In genomic region chr4:147906230-147906629, GRCm38 (mm10) we compare ENCODE assay signal across 14 mouse cellular contexts. TPM values are rescaled to one million over a fixed set of nuclear protein-coding genes. Genes with fewer than 3 reads are reported as not detected.
A peak's percentile ranks its signal among the peaks of the same experiment; 100 is the strongest.
DNase-seq lines count a peak whose midpoint lies in the region; ATAC-seq and TF ChIP-seq lines count a peak whose summit lies in the region.
"Had no signal": no experiment of that assay in that cellular context is flagged by ENCODE, and none has a peak within 500 bp of the region (broad histone marks: within the 10 kb centered on the region; RNA-seq: fewer than 3 reads in every experiment).

No protein-coding gene starts in this region.

- H3K4me2 ChIP-seq in stomach, postnatal 0 days (replicated peaks; ENCODE audit: low read depth): no peak overlapping the region
- H3K4me2 ChIP-seq in midbrain, embryonic 11.5 days: no peak overlapping the region
- H3K4me2 ChIP-seq: hindbrain, embryonic 14.5 days; liver, embryonic 11.5 days; midbrain, embryonic 15.5 days; neural tube, embryonic 13.5 days had no signal

- peak overlapping the region; percentile 97 for H3K27ac ChIP-seq in heart, adult 2 months
- H3K27ac ChIP-seq in heart, embryonic 10.5 days: no peak overlapping the region
- no peak overlapping the region for H3K27ac ChIP-seq in stomach, postnatal 0 days (replicated peaks)
- no peak overlapping the region for H3K27ac ChIP-seq in midbrain, embryonic 11.5 days (ENCODE audit: low read depth, low read length)
- H3K27ac ChIP-seq: hindbrain, embryonic 14.5 days; midbrain, embryonic 15.5 days; neural tube, embryonic 13.5 days had no signal

- no peaks in the 10 kb centered on the region for H3K79me2 ChIP-seq in heart, adult 2 months (replicated peaks; ENCODE audit: control insufficient read depth, insufficient read depth, low read length)

- intact Hi-C loops in heart, adult 2 months (cut with DNase I): no loop called here
- intact Hi-C loops in left cerebral cortex, postnatal 4 days (cut with DNase I): no loop called here

- no peak for DNase-seq in heart, adult 2 months
- DNase-seq in heart, embryonic 10.5 days (ENCODE audit: low spot score): no peak
- DNase-seq in Muller cell, postnatal 12 days (ENCODE audit: inconsistent ontology term): peak; percentile 43
- DNase-seq in adrenal gland, postnatal 25 days: peak; percentile 25
- DNase-seq in stomach, postnatal 0 days (ENCODE audit: low spot score): no peak
- no peak for DNase-seq in midbrain, embryonic 11.5 days (ENCODE audit: low spot score, missing footprints)
- no peak for DNase-seq in left cerebral cortex, postnatal 4 days
- DNase-seq: kidney, adult 2 months; lung, postnatal 14 days; thymus, adult 18-20 months had no signal

- peaks cover 11% of the 10 kb centered on the region for H3K4me1 ChIP-seq in heart, adult 2 months (ENCODE audit: control insufficient read depth, insufficient read depth, low read length)
- H3K4me1 ChIP-seq in heart, embryonic 10.5 days: peaks cover 15% of the 10 kb centered on the region
- peaks cover 6% of the 10 kb centered on the region; the same call in 1 of the 2 replicates for H3K4me1 ChIP-seq in stomach, postnatal 0 days (replicated peaks; ENCODE audit: control insufficient read depth, insufficient read depth)
- peaks cover 8% of the 10 kb centered on the region for H3K4me1 ChIP-seq in midbrain, embryonic 11.5 days (ENCODE audit: control insufficient read depth, insufficient read depth, low read length)

- peak; percentile 84 for ATAC-seq in stomach, postnatal 0 days (ENCODE audit: low FRiP score, low TSS enrichment)
- ATAC-seq in midbrain, embryonic 11.5 days (ENCODE audit: low FRiP score): no peak
- ATAC-seq: midbrain, embryonic 15.5 days had no signal

- no peaks in the 10 kb centered on the region for H3K9me3 ChIP-seq in heart, embryonic 10.5 days
- H3K9me3 ChIP-seq in stomach, postnatal 0 days (ENCODE audit: control insufficient read depth, low read length): no peaks in the 10 kb centered on the region
- no peaks in the 10 kb centered on the region for H3K9me3 ChIP-seq in midbrain, embryonic 11.5 days (ENCODE audit: control insufficient read depth, low read length)
- H3K9me3 ChIP-seq: midbrain, embryonic 15.5 days; neural tube, embryonic 13.5 days had no signal

- no peaks in the 10 kb centered on the region for H3K27me3 ChIP-seq in heart, adult 2 months (ENCODE audit: control insufficient read depth, insufficient read depth, low read length)
- H3K27me3 ChIP-seq in heart, embryonic 10.5 days (ENCODE audit: insufficient read depth, poor library complexity, severe bottlenecking): no peaks in the 10 kb centered on the region
- H3K27me3 ChIP-seq in stomach, postnatal 0 days (ENCODE audit: control insufficient read depth, insufficient read depth, low read length): no peaks in the 10 kb centered on the region
- H3K27me3 ChIP-seq in midbrain, embryonic 11.5 days (ENCODE audit: control insufficient read depth, insufficient read depth, low read length): no peaks in the 10 kb centered on the region
- H3K27me3 ChIP-seq: midbrain, embryonic 15.5 days; neural tube, embryonic 13.5 days had no signal

- no peak for TF ChIP-seq POLR2A in heart, adult 2 months (IDR thresholded peaks at IDR 0.05; ENCODE audit: insufficient read depth, low read depth, low read length)

- TF ChIP-seq EP300 in heart, adult 2 months (IDR thresholded peaks at IDR 0.05; ENCODE audit: insufficient read depth, low read depth, low read length): no peak
- TF ChIP-seq EP300 in stomach, postnatal 0 days (optimal IDR thresholded peaks at IDR 0.05): no peak

- 45% methylated on average over 5 of the region's 5 CpGs for WGBS in heart, adult 2 months
- WGBS in heart, embryonic 10.5 days: 79% methylated on average over 5 of the region's 5 CpGs
- 66% methylated on average over 5 of the region's 5 CpGs for WGBS in stomach, postnatal 0 days
- WGBS in midbrain, embryonic 11.5 days: 84% methylated on average over 5 of the region's 5 CpGs

- H3K36me3 ChIP-seq in heart, adult 2 months (ENCODE audit: control insufficient read depth, insufficient read depth, low read length): peaks cover 5% of the 10 kb centered on the region; the same call in 1 of the 2 replicates
- H3K36me3 ChIP-seq in heart, embryonic 10.5 days: peaks cover 35% of the 10 kb centered on the region
- no peaks in the 10 kb centered on the region; the same call in 1 of the 2 replicates for H3K36me3 ChIP-seq in stomach, postnatal 0 days (ENCODE audit: control insufficient read depth, insufficient read depth, low read length)
- peaks cover 3% of the 10 kb centered on the region; the same call in 1 of the 2 replicates for H3K36me3 ChIP-seq in midbrain, embryonic 11.5 days (ENCODE audit: control insufficient read depth, insufficient read depth, low read length)
- H3K36me3 ChIP-seq: midbrain, embryonic 15.5 days had no signal

- no peak overlapping the region for H3K4me3 ChIP-seq in heart, adult 2 months
- H3K4me3 ChIP-seq in heart, embryonic 10.5 days: no peak overlapping the region
- no peak overlapping the region for H3K4me3 ChIP-seq in stomach, postnatal 0 days (ENCODE audit: low read depth, low read length)
- no peak overlapping the region for H3K4me3 ChIP-seq in midbrain, embryonic 11.5 days (ENCODE audit: low read depth, low read length)
- H3K4me3 ChIP-seq: midbrain, embryonic 15.5 days; neural tube, embryonic 13.5 days had no signal

- H3K9ac ChIP-seq in heart, adult 2 months (ENCODE audit: low read depth, low read length): no peak overlapping the region
- no peak overlapping the region for H3K9ac ChIP-seq in stomach, postnatal 0 days (ENCODE audit: low read length)
- no peak overlapping the region for H3K9ac ChIP-seq in midbrain, embryonic 11.5 days (ENCODE audit: low read length)
- H3K9ac ChIP-seq: hindbrain, embryonic 14.5 days; midbrain, embryonic 15.5 days; neural tube, embryonic 13.5 days had no signal

- no peak for TF ChIP-seq CTCF in heart, adult 2 months (IDR thresholded peaks at IDR 0.05)
- no peak for TF ChIP-seq CTCF in stomach, postnatal 0 days (IDR thresholded peaks at IDR 0.05; ENCODE audit: low read depth)

RNA-seq across cellular contexts. Expression of gene Mfn2, which starts 1.7 kb away (rescaled TPM):
- total RNA-seq in heart, adult 2 months (2021): 100 to 1,000 TPM; 626 to 697 TPM
- polyA plus RNA-seq in heart, adult 2 months (2012; rRNA removed): 395 and 619 TPM in 2 replicates
- 65.7 and 126 TPM in 2 replicates for polyA plus RNA-seq in heart, embryonic 10.5 days (2016; fragmentation: Nextera tagmentation; extraction: Ambion mirVana)
- total RNA-seq in adrenal gland, postnatal 25 days (2021): 151 and 217 TPM in 2 replicates
- polyA plus RNA-seq in stomach, postnatal 0 days (2015; fragmentation: Nextera tagmentation; extraction: Ambion mirVana): 26.7 and 27.2 TPM in 2 replicates
- 36.8 and 42.4 TPM in 2 replicates for polyA plus RNA-seq in midbrain, embryonic 11.5 days (2014; fragmentation: Nextera tagmentation; extraction: Ambion mirVana)
- total RNA-seq in left cerebral cortex, postnatal 4 days (2021): 100 to 1,000 TPM; 134 to 155 TPM

RNA-seq across cellular contexts. Expression of gene Plod1, which starts 30.3 kb away (rescaled TPM):
- 10 to 100 TPM; 62.4 to 65.8 TPM for total RNA-seq in heart, adult 2 months (2021)
- 88.6 and 123 TPM in 2 replicates for polyA plus RNA-seq in heart, adult 2 months (2012; rRNA removed)
- 40.8 and 44.9 TPM in 2 replicates for polyA plus RNA-seq in heart, embryonic 10.5 days (2016; fragmentation: Nextera tagmentation; extraction: Ambion mirVana)
- 41.0 and 43.3 TPM in 2 replicates for total RNA-seq in adrenal gland, postnatal 25 days (2021)
- 20.1 and 21.7 TPM in 2 replicates for polyA plus RNA-seq in stomach, postnatal 0 days (2015; fragmentation: Nextera tagmentation; extraction: Ambion mirVana)
- polyA plus RNA-seq in midbrain, embryonic 11.5 days (2014; fragmentation: Nextera tagmentation; extraction: Ambion mirVana): 24.2 and 25.8 TPM in 2 replicates
- 10 to 100 TPM; 15.2 to 16.0 TPM for total RNA-seq in left cerebral cortex, postnatal 4 days (2021)

RNA-seq across cellular contexts. Expression of gene 2510039O18Rik, which starts 34.5 kb away (rescaled TPM):
- total RNA-seq in heart, adult 2 months (2021): 10 to 100 TPM; 38.9 to 41.9 TPM
- 41.2 and 42.3 TPM in 2 replicates for polyA plus RNA-seq in heart, adult 2 months (2012; rRNA removed)
- 13.6 and 18.5 TPM in 2 replicates for polyA plus RNA-seq in heart, embryonic 10.5 days (2016; fragmentation: Nextera tagmentation; extraction: Ambion mirVana)
- 44.6 and 50.5 TPM in 2 replicates for total RNA-seq in adrenal gland, postnatal 25 days (2021)
- polyA plus RNA-seq in stomach, postnatal 0 days (2015; fragmentation: Nextera tagmentation; extraction: Ambion mirVana): 13.3 and 15.5 TPM in 2 replicates
- polyA plus RNA-seq in midbrain, embryonic 11.5 days (2014; fragmentation: Nextera tagmentation; extraction: Ambion mirVana): 14.3 and 15.3 TPM in 2 replicates
- total RNA-seq in left cerebral cortex, postnatal 4 days (2021): 10 to 100 TPM; 31.0 to 31.7 TPM

RNA-seq across cellular contexts. Expression of gene Fv1, which starts 37.5 kb away (rescaled TPM):
- 10 to 100 TPM; 21.1 to 22.8 TPM for total RNA-seq in heart, adult 2 months (2021)
- 3.3 and 14.3 TPM in 2 replicates for polyA plus RNA-seq in heart, adult 2 months (2012; rRNA removed)
- 8.7 and 8.8 TPM in 2 replicates for polyA plus RNA-seq in heart, embryonic 10.5 days (2016; fragmentation: Nextera tagmentation; extraction: Ambion mirVana)
- total RNA-seq in adrenal gland, postnatal 25 days (2021): 12.2 and 16.6 TPM in 2 replicates
- polyA plus RNA-seq in stomach, postnatal 0 days (2015; fragmentation: Nextera tagmentation; extraction: Ambion mirVana): 2.6 and 2.8 TPM in 2 replicates
- 15.2 and 15.7 TPM in 2 replicates for polyA plus RNA-seq in midbrain, embryonic 11.5 days (2014; fragmentation: Nextera tagmentation; extraction: Ambion mirVana)
- total RNA-seq in left cerebral cortex, postnatal 4 days (2021): 10 to 100 TPM; 10.4 to 11.3 TPM

RNA-seq across cellular contexts. Expression of gene Miip, which starts 37.6 kb away (rescaled TPM):
- 1 to 10 TPM; 5.4 to 7.4 TPM for total RNA-seq in heart, adult 2 months (2021)
- 24.8 and 26.0 TPM in 2 replicates for polyA plus RNA-seq in heart, adult 2 months (2012; rRNA removed)
- polyA plus RNA-seq in heart, embryonic 10.5 days (2016; fragmentation: Nextera tagmentation; extraction: Ambion mirVana): 36.1 and 49.7 TPM in 2 replicates
- total RNA-seq in adrenal gland, postnatal 25 days (2021): 31.9 and 37.7 TPM in 2 replicates
- polyA plus RNA-seq in stomach, postnatal 0 days (2015; fragmentation: Nextera tagmentation; extraction: Ambion mirVana): 14.5 and 16.6 TPM in 2 replicates
- 34.6 and 39.2 TPM in 2 replicates for polyA plus RNA-seq in midbrain, embryonic 11.5 days (2014; fragmentation: Nextera tagmentation; extraction: Ambion mirVana)
- 10 to 100 TPM; 25.1 to 26.3 TPM for total RNA-seq in left cerebral cortex, postnatal 4 days (2021)

Comparison
In these comparisons a context has a peak if more than half of its experiments do, and no peak if none do; other contexts are left out.
1. DNase-seq: peak in Muller cell, postnatal 12 days (single experiment) and adrenal gland, postnatal 25 days (single experiment); none in heart, adult 2 months (0 of 2), heart, embryonic 10.5 days (single experiment), stomach, postnatal 0 days (single experiment), midbrain, embryonic 11.5 days (single experiment) and left cerebral cortex, postnatal 4 days (single experiment).